Mouse (Mus musculus): ENCODE data around the gene Gng7. TPM values are rescaled to one million over a fixed set of nuclear protein-coding genes. Genes with fewer than 3 reads are reported as not detected.

Gng7 gene
- polyA plus RNA-seq, 1 experiment from 2014 or later: 9.0 TPM

Other genes starting within 250 kb of the Gng7 start
- 73.0 and 77.4 TPM in 2 replicates for gene Sf3a2, start 216.7 kb downstream of the Gng7 start, polyA plus RNA-seq (2015; fragmentation: Nextera tagmentation; extraction: Ambion mirVana)
- 127 and 128 TPM in 2 replicates for gene Plekhj1, start 216.3 kb downstream of the Gng7 start, polyA plus RNA-seq (2015; fragmentation: Nextera tagmentation; extraction: Ambion mirVana)
- not detected in 2 replicates for gene Amh, start 209.7 kb downstream of the Gng7 start, polyA plus RNA-seq (2015; fragmentation: Nextera tagmentation; extraction: Ambion mirVana)
- gene Jsrp1, start 201.4 kb downstream of the Gng7 start, polyA plus RNA-seq (2015; fragmentation: Nextera tagmentation; extraction: Ambion mirVana): 4.5 and 5.2 TPM in 2 replicates
- gene Oaz1, start 188.3 kb downstream of the Gng7 start, polyA plus RNA-seq (2015; fragmentation: Nextera tagmentation; extraction: Ambion mirVana): 1,885 and 1,910 TPM in 2 replicates
- 0.92 and 1.3 TPM in 2 replicates for gene Lingo3, start 170.9 kb downstream of the Gng7 start, polyA plus RNA-seq (2015; fragmentation: Nextera tagmentation; extraction: Ambion mirVana)
- gene Lsm7, start 159.7 kb downstream of the Gng7 start, polyA plus RNA-seq (2015; fragmentation: Nextera tagmentation; extraction: Ambion mirVana): 310 and 314 TPM in 2 replicates
- 49.0 and 54.1 TPM in 2 replicates for gene Sppl2b, start 159.7 kb downstream of the Gng7 start, polyA plus RNA-seq (2015; fragmentation: Nextera tagmentation; extraction: Ambion mirVana)
- gene Tmprss9, start 143.1 kb downstream of the Gng7 start, polyA plus RNA-seq (2015; fragmentation: Nextera tagmentation; extraction: Ambion mirVana): 0.06 and 0.08 TPM in 2 replicates
- gene Timm13, start 114.0 kb downstream of the Gng7 start, polyA plus RNA-seq (2015; fragmentation: Nextera tagmentation; extraction: Ambion mirVana): 306 and 335 TPM in 2 replicates
- gene Lmnb2, start 96.7 kb downstream of the Gng7 start, polyA plus RNA-seq (2015; fragmentation: Nextera tagmentation; extraction: Ambion mirVana): 54.6 and 63.2 TPM in 2 replicates
- 32.3 and 32.7 TPM in 2 replicates for gene Gadd45b, start 84.9 kb downstream of the Gng7 start, polyA plus RNA-seq (2015; fragmentation: Nextera tagmentation; extraction: Ambion mirVana)
- 0.15 and 0.33 TPM in 2 replicates for gene Diras1, start 10.7 kb upstream of the Gng7 start, polyA plus RNA-seq (2015; fragmentation: Nextera tagmentation; extraction: Ambion mirVana)
- 19.2 and 20.0 TPM in 2 replicates for gene Slc39a3, start 22.5 kb upstream of the Gng7 start, polyA plus RNA-seq (2015; fragmentation: Nextera tagmentation; extraction: Ambion mirVana)
- 227 and 231 TPM in 2 replicates for gene Sgta, start 45.2 kb upstream of the Gng7 start, polyA plus RNA-seq (2015; fragmentation: Nextera tagmentation; extraction: Ambion mirVana)
- 58.4 and 62.0 TPM in 2 replicates for gene Thop1, start 55.1 kb upstream of the Gng7 start, polyA plus RNA-seq (2015; fragmentation: Nextera tagmentation; extraction: Ambion mirVana)
- gene Creb3l3, start 83.9 kb upstream of the Gng7 start, polyA plus RNA-seq (2015; fragmentation: Nextera tagmentation; extraction: Ambion mirVana): 0.18 and 0.60 TPM in 2 replicates
- gene Map2k2, start 91.0 kb upstream of the Gng7 start, polyA plus RNA-seq (2015; fragmentation: Nextera tagmentation; extraction: Ambion mirVana): 192 and 197 TPM in 2 replicates
- gene Zbtb7a, start 120.3 kb upstream of the Gng7 start, polyA plus RNA-seq (2015; fragmentation: Nextera tagmentation; extraction: Ambion mirVana): 22.5 and 22.6 TPM in 2 replicates
- 62.2 and 62.3 TPM in 2 replicates for gene Pias4, start 153.0 kb upstream of the Gng7 start, polyA plus RNA-seq (2015; fragmentation: Nextera tagmentation; extraction: Ambion mirVana)
- gene Eef2, start 161.7 kb upstream of the Gng7 start, polyA plus RNA-seq (2015; fragmentation: Nextera tagmentation; extraction: Ambion mirVana): 577 and 592 TPM in 2 replicates
- 53.4 and 53.7 TPM in 2 replicates for gene Dapk3, start 168.1 kb upstream of the Gng7 start, polyA plus RNA-seq (2015; fragmentation: Nextera tagmentation; extraction: Ambion mirVana)
- not detected in 2 replicates for gene 4930442H23Rik, start 168.9 kb upstream of the Gng7 start, polyA plus RNA-seq (2015; fragmentation: Nextera tagmentation; extraction: Ambion mirVana)
- gene Nmrk2, start 187.1 kb upstream of the Gng7 start, polyA plus RNA-seq (2015; fragmentation: Nextera tagmentation; extraction: Ambion mirVana): 0.18 and 0.26 TPM in 2 replicates
- 0.20 and 0.43 TPM in 2 replicates for gene Atcay, start 215.9 kb upstream of the Gng7 start, polyA plus RNA-seq (2015; fragmentation: Nextera tagmentation; extraction: Ambion mirVana)
- 11.5 and 11.6 TPM in 2 replicates for gene Zfr2, start 218.2 kb upstream of the Gng7 start, polyA plus RNA-seq (2015; fragmentation: Nextera tagmentation; extraction: Ambion mirVana)
- 4.7 and 5.4 TPM in 2 replicates for gene Matk, start 238.0 kb upstream of the Gng7 start, polyA plus RNA-seq (2015; fragmentation: Nextera tagmentation; extraction: Ambion mirVana)